Mouse (Mus musculus) kidney, adult 18-20 months (tissue): Measurements from ENCODE around the gene Ankrd50.

Source experiments
- DNase-seq: peaks from one replicate; pipeline ENCODE4 v3.0.0; 2021

The Ankrd50 gene

DNA sequence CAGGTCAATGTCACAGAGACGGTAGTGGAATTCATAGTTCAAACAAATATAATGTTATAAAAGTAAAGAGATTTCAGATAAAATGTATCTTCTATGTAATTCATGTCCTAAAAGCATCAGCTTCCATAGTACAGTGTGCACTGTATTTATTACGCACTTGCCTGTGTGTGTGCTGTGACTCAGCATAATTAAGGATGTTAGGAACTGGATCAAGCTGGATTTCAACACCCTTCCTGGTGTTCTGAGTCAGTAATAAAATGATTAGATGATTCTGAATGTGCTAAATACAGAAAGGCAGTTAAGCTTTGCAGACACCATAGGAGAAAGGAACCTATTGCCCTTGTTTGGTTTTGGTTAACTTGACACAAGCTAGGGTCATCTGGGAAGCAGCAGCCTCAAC lies 21.5 kb downstream of the Ankrd50 start:
- DNase-seq, result no peak

GRCm38 (mm10) chr3:38461742-38462141 lies 22.9 kb downstream of the Ankrd50 start:
- no peak for DNase-seq

- no peak for DNase-seq
These were observed 24.4 kb downstream of the Ankrd50 start for GRCm38 (mm10) chr3:38460250-38460624.

- no peak for DNase-seq
These were observed 25.0 kb downstream of the Ankrd50 start for GRCm38 (mm10) chr3:38459507-38460249.

- DNase-seq, result no peak
These were observed 27.6 kb downstream of the Ankrd50 start for GRCm38 (mm10) chr3:38457041-38457440.

DNA sequence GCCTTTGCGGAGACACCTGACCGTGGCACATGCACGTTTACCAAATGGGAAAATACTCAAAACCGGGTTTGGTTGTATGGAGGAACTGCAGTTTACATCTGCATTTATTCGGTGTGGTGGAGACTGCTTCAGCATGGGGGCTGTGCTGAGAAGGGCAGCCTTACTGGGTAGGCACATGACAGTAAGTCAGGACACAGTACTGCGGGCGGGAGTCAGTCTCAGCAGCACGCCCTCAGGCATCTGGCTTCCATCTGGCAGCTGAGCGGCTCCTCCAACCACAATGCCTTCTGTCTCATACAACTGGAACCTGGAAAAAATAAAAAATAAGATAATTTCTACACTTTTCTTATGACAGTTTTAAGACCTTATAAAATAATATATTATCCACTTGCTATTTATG lies 32.4 kb downstream of the Ankrd50 start:
- DNase-seq, result no peak

DNA sequence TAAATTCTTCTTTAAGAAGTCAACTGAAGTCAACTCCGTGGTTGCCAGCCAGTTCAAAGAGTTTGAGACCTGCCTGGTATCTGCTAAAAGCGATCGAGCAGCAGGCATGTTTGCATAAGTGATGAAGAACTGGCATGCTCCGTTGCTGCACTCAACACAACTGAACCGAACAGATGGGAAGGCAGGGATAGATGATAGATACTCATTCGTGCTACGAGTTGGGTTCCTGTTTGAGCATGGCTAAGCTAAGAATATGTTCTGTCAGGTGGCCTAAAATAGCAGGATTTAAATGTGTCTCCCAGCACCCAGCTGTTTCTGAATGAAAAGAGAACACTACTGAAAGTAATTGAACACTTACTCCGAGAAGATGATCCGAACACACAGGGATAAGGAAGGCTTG lies 38.1 kb downstream of the Ankrd50 start:
- DNase-seq, result no peak

- no peak for DNase-seq
These were observed 40.8 kb downstream of the Ankrd50 start for GRCm38 (mm10) chr3:38443875-38444274.

DNA sequence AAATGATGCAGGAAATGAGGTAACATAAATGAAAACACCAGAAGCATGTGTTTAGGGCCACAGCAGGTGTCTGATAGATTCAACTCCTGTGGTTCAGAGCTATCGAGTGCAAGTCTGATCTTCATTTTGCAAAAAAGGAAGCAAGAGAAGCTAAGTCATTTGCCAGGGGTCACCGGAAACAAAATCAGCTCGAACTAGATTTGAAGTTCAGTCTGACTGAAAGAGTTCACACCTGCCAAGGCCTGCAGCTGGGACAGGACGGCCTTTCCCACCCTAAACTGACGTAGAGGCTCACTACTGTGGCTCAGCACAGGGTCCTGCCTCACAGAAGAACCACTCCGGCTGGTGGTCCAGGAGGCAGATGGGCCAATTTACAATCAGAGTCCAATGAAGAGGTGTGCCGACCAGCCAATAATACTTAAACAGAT lies 44.1 kb downstream of the Ankrd50 start:
- no peak for DNase-seq

DNA sequence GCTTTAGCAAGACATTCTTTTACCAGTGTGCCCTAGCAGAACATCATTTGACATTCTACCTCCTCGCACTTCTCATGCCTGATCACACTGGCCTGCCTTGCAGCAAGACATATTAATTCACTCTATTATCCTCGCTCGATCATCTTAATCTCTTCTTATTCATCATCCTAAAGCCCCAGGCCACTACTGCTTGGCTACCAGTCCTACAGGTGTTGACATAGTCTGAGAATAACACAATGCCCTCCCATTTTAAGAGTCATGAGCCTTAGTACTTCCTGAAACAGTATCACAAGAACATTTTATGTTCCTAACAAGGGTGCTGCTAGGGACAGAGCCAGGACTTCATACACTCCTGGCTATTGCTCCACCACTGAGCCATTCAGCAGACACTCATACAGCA lies 48.0 kb downstream of the Ankrd50 start:
- no peak for DNase-seq

DNA sequence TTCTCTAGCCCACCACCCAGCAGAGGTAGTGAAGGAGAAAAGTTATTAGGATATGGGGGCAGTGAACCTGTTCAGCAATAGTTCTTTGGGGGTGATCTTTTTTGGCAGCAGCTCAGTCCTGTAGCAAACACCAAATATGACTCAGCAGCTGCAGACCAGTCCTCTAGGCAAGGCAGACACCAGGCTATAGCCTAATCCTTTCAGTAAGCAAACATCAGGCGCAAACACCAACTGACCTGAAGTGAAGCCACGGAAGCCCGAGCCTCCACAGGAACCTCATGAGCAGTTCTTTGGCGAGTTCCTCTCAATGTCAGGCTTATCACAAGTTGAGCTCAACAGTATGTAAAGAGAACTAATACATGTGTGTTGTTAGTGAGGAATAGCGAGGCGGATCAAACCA lies 48.8 kb downstream of the Ankrd50 start:
- DNase-seq, result no peak

DNA sequence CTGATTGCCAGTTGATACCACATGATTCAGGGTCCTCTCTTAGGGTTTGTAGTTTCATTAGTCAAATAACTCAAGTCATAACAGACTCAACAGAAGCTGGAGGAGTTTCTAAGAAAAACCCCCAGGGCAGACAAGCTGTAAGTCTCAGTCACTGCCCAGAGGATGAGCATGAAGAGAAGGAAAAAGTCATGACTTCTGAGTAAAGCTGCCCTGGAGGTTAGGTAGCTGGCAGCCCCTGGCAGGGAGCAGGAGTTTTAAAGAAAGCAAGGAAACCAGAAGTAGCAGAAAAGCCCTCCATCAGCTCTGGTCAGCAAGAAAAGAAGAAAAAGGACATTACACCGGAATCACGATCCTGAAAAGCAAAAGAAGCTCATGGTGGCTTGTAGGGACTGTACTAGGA lies 50.2 kb downstream of the Ankrd50 start:
- DNase-seq, result no peak

- DNase-seq, result no peak
These were observed 50.9 kb downstream of the Ankrd50 start for GRCm38 (mm10) chr3:38433495-38434464.

DNA sequence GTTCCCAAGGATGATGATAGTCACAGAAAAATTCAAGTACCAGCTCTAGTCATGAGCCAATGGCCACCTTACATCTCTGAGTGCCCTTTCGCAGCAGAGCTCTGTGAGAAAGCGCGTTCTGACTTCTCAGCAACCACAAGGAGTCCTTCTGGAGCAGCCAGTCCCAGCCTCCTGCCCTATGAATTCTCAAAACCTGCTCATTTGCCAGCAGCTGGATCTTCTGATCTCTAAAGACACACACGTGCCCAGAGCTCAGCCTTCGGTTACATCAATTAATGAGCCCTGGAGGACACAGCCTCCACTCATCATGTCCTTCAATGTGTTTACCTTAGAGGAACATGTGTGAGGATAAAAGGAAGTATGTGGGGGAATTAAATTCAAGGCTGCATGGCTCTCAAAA lies 53.2 kb downstream of the Ankrd50 start:
- no peak for DNase-seq

DNA sequence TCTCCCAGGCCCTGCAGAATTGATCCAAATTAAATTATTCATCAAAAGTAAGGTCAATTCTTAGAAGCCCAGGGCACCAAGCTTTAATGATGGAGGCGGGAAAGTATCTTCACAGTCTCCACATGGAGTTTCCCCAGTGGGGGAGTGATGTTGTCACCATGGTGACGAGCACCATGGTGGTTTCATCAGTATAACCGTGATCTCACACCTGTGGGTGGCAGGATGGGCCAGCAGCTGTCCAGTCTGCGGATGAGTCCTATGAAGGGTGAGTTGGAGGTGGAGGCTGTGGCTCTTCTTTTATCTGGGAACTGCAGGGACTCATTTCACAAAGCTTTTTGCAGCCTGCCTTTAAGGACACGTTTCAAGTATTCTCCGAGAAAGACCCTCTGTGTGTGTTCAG lies 53.6 kb downstream of the Ankrd50 start:
- DNase-seq, result no peak

DNA sequence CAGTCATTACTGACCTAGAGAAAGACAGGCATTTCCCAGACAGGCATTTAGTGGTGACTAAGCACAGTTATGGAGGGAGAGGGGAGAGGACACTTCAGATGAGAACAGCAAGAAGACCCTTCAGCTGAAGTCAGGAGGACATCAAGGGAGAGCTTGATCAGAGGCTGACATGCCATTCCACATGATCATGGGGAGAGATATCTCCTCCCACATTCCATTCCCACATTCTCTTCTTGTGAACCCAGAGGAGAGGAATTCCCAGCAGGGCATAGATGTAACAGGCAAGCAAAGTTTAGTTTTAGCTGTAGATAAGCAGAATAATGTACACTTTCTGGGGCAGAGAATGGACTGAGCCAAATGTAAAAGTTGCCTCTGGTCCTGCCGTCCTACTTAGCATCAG lies 57.4 kb downstream of the Ankrd50 start:
- DNase-seq, result no peak

DNA sequence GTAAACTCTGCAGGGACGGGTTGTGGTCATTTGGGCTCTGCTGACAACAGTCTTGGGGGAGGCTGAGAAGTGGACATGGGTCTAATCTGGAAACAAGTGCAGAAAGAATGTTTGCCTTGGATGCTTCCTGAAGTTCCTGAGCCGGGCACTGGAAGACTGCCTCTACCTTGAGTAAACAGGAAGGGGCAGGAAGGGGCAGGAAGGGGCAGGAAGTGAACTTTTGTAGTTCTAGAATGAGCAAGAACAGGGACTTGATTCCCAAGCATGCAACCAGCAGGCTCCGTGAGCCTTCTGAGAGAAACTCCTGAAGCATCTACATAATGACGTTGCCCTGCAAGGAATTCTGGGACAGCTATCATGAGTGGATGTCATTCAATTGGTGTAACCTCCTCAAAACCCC lies 60.7 kb downstream of the Ankrd50 start:
- DNase-seq, result no peak

- DNase-seq, result no peak
These were observed 64.7 kb downstream of the Ankrd50 start for GRCm38 (mm10) chr3:38419896-38420295.

DNA sequence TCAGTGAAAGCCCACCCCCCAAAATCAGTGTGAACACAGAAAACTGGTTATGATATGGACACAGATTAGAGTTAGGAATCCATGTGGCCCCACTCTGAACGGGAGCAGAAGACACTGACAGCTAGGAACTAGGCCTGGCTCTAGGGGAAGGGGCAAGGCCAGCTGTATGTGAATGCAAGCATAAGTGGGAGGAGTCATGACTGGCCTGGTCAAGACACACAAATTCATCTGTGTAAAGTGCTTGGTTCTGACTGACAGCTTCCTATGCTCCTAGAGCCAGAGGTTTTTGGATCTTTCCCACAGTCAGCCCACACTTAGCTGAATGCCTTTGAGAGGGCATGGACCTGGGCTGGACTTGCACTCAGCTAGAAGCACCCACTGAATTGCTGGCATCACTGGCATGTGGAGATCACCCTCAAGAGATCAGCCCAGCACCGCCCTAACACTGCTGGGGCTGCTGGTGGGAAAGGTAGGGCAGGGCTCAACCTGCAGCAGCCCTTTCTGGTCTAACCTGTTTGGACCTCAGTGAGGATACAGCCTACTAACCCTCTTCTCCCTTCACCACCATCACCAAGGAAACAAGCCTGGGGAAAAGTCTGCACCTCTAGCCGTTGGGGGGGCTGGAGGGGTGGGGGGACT lies 69.2 kb downstream of the Ankrd50 start:
- no peak for DNase-seq
